Mouse (Mus musculus) heart, postnatal 14 days (tissue): Measurements from ENCODE around the gene Vmn2r23. TPM values are rescaled to one million over a fixed set of nuclear protein-coding genes. Genes with fewer than 3 reads are reported as not detected.
"Not testable (repeated sequence)": the region's sequence is repeated elsewhere in the genome, so short reads cannot be mapped to it uniquely, and the experiment has no call there.

Experiments used
- DNase-seq, 2 experiments: peaks; one replicate each; pipeline ENCODE4 v3.0.0; 2021 to 2022
- intact Hi-C: fragments of 180-260 bp; cut with DNase I; formaldehyde crosslinking; loops from one replicate; pipeline ENCODE4 v1.15.1; 2025
- long read RNA-seq, 2 experiments: library from polyadenylated mRNA; stranded (forward); transcript quantifications; one replicate each; pipeline ENCODE4 v2.0.0; 2021
- total RNA-seq, 2 experiments: library from RNA; stranded (reverse); gene quantifications; 2 replicates each; pipeline ENCODE4 v1.2.3; 2021

Gene Vmn2r23
- not detected for total RNA-seq
- long read RNA-seq, experiment 1 = 0 reads
- long read RNA-seq, experiment 2 = 0 reads

- DNase-seq = no peak
- intact Hi-C loops = no loop called here
Measured at GRCm38 (mm10) chr6:123702370-123702769, at the start of gene Vmn2r23. TSS of gene Vmn2r23 (plus strand) at chr6:123702670.

GRCm38 (mm10) chr6:123657040-123657439 lies 45.4 kb upstream of the Vmn2r23 start:
- intact Hi-C loops = no loop called here
- DNase-seq = no peak

- DNase-seq, intact Hi-C loops: not testable (repeated sequence)
Measured at GRCm38 (mm10) chr6:123696639-123697038, 5.8 kb upstream of the Vmn2r23 start.

GRCm38 (mm10) chr6:123697213-123697612 lies 5.3 kb upstream of the Vmn2r23 start:
- intact Hi-C loops = no loop called here

GRCm38 (mm10) chr6:123770031-123770430 lies 67.6 kb downstream of the Vmn2r23 start:
- DNase-seq = no peak
- intact Hi-C loops = no loop called here

More at GRCm38 (mm10) chr6:123697213-123697612, 5.3 kb upstream of the Vmn2r23 start:
- DNase-seq = no peak

GRCm38 (mm10) chr6:123778579-123778978 lies 76.1 kb downstream of the Vmn2r23 start, which contains the start of gene Vmn2r24:
TSS of gene Vmn2r24 (plus strand) at chr6:123778879.
- intact Hi-C loops = no loop called here

GRCm38 (mm10) chr6:123784857-123785256 lies 82.4 kb downstream of the Vmn2r23 start:
- intact Hi-C loops = no loop called here
- DNase-seq = no peak

More at GRCm38 (mm10) chr6:123778579-123778978, 76.1 kb downstream of the Vmn2r23 start, which contains the start of gene Vmn2r24:
- no peak for DNase-seq

- intact Hi-C loops = no loop called here
- DNase-seq = no peak
Measured at GRCm38 (mm10) chr6:123793746-123794145, 91.3 kb downstream of the Vmn2r23 start.

Other genes starting within 250 kb of the Vmn2r23 start
- gene Vmn2r21, start 169.3 kb upstream of the Vmn2r23 start, total RNA-seq = not detected
- gene Vmn2r22, start 51.9 kb upstream of the Vmn2r23 start, total RNA-seq = not detected
- under 1 TPM in 1 of 2 experiments, not detected in 1; 0.02 TPM for gene Vmn2r24, start 76.2 kb downstream of the Vmn2r23 start, total RNA-seq
- not detected for gene Vmn2r25, start 150.8 kb downstream of the Vmn2r23 start, total RNA-seq